Mouse (Mus musculus) frontal cortex, adult (tissue): ENCODE data around the gene Tnp2.

Experiments
- ATAC-seq: cut with Nextera tagmentation; 2 replicates; pipeline ENCODE4 v1.9.2; 2017; ENCODE audit warnings: mild to moderate bottlenecking, moderate library complexity, mixed read lengths; ENCODE audit not compliant: low TSS enrichment

The Tnp2 gene

DNA sequence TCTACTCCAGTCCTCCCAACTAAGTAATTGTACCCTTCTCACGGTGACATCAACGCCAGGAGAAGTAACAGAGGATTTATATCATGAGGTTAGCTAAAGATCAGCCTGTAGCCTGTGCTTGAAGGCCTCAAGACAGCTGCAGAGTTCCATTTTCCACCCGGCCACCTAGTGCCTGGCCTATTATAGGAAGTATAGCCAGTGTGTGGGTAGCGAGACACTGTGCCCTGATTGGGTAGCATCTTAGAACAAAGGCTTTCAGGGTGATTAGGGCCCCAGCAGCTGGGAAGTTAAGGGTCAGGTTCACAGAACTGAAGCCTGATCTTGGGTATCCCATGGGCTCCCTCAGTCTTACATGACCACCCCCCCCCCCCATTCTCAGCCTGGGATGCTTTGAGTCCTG is 406 bp upstream of the Tnp2 start:
- ATAC-seq, result no peak

GRCm38 (mm10) chr16:10787548-10788058 is 857 bp downstream of the Tnp2 start:
- ATAC-seq, result no peak

DNA sequence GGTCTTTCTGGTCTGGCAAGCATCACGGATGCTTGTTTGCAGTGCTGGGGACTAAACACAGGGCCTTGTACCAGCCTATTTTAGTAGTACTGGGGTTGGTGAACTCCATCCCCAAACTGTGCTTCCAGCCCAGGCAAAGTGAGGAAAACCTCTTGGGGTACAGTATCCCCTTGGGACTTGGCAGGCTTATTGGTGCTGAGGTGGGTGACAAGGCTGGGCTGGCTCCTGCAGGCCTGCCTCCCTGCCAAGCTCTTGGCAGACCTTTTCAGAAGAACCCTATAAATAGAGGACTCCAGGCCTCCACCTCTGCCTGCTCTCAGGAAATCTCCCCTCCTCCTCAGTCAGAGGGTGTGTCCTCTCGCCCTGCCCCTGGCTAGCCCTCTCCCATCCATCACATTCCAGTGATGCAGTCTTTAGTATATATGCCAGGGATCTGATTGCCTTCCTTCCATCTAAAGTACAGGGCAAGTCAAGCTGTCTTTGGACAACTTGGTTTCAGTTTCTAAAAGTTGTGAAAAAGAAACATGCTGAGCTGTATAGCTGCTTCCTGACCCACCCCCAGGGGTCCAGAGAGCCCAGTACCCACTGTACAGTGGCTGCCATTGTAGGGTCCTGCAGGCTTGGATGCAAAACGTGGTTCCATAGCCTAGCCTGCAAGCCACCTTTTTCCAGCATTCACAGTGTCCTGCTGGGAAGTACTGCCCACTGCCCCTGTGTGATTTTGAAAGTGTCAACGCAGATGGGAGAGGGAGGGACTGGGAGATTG is 1.5 kb downstream of the Tnp2 start:
- no peak for ATAC-seq

- ATAC-seq, result peak; percentile 75
Measured at GRCm38 (mm10) chr16:10786288-10786687, 2.2 kb downstream of the Tnp2 start.

- ATAC-seq, result peak; percentile 73
Measured at GRCm38 (mm10) chr16:10785371-10786231, 2.9 kb downstream of the Tnp2 start, which contains the start of gene Socs1. Gene Socs1 (minus strand): TSS chr16:10785536.

DNA sequence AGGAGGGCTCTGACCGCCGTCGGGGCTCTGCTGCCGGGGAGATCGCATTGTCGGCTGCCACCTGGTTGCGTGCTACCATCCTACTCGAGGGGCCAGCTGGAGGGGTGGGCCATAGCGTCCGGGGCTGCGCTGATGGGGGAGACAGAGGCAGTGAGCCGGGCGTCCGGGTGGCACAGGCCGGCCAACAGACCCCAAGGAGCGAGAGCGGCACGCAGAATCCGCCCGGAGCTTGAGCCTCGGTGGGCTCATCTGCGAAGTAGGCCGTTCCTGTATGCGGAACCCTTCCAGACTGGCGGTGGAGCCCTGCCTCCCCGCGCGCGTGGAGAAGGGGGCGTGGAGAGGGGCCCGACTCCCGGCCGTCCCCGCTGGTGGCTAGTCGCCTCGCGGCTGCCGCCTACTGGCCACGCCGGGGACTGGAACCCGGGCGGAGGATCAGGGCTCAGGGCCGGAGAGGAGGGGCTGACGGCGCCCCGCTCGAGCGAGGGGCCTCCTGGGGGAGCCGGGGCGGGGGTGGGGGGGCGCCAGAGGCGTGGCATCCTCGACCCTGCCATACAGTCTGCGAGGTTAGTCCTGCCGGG is 3.6 kb downstream of the Tnp2 start:
- peak; percentile 27 for ATAC-seq

DNA sequence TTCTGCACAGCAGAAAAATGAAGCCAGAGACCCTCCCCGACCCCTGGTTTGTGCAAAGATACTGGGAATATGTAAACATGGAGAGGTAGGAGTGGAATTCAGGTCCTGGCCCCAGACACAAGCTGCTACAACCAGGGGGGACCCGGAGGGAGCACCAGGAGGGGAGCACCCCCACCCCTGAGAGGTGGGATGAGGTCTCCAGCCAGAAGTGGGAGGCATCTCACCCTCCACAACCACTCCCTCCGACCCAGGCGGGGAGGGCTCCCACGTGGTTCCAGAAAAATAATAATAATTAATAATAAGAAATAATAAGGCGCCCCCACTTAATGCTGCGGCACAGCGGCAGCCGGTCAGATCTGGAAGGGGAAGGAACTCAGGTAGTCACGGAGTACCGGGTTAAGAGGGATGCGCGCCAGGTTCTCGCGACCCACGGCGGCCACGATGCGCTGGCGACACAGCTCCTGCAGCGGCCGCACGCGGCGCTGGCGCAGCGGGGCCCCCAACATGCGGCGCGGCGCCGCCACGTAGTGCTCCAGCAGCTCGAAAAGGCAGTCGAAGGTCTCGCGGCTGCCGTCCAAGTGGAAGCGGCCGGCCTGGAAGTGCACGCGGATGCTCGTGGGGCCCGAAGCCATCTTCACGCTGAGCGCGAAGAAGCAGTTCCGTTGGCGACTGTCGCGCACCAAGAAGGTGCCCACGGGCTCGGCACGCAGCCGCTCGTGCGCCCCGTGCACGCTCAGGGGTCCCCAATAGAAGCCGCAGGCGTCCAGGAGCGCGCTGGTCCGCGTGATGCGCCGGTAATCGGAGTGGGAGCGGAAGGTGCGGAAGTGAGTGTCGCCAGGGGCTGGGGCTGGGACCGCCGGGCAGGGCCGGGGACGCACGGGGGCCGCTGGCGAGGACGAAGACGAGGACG is 4.3 kb downstream of the Tnp2 start:
- ATAC-seq, result no peak

DNA sequence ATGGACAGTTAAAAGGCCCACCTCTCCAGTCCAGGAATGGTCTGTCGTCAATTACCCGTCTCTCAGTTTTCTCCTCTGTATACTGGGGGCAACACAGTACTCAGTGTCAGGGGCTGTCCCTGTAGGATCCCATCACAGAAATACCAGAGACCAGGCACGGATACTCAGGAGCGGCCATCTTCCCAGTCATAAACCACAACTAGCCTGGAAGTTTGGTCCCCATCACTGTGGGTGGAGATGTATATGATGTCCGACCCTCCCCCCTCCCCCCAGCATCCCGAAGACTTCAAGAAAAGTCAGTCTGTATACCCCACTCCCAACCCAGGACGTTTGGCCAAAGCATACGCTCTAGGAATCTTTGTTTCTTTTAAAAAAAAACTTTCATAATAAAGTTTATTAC is 5.0 kb downstream of the Tnp2 start:
- no peak for ATAC-seq

DNA sequence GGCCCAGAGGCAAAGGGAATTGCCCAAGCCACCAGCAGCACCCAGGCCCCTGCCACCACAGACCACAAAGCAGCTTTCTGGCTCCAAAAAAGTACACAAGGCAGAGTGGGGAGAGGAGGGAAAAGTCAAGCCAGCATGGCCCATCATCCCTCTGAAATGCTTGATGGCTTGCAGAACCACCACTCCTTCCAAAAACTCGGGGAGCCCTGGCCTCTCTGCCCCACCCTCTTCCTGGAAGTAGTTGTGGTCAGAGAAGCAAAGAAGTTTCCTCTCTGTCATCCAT is 5.4 kb downstream of the Tnp2 start:
- ATAC-seq, result no peak

- ATAC-seq, result no peak
Measured at GRCm38 (mm10) chr16:10782377-10783151, 5.9 kb downstream of the Tnp2 start.

- ATAC-seq, result no peak
Measured at GRCm38 (mm10) chr16:10781862-10782371, 6.5 kb downstream of the Tnp2 start.

GRCm38 (mm10) chr16:10780631-10781120 is 7.8 kb downstream of the Tnp2 start:
- no peak for ATAC-seq

DNA sequence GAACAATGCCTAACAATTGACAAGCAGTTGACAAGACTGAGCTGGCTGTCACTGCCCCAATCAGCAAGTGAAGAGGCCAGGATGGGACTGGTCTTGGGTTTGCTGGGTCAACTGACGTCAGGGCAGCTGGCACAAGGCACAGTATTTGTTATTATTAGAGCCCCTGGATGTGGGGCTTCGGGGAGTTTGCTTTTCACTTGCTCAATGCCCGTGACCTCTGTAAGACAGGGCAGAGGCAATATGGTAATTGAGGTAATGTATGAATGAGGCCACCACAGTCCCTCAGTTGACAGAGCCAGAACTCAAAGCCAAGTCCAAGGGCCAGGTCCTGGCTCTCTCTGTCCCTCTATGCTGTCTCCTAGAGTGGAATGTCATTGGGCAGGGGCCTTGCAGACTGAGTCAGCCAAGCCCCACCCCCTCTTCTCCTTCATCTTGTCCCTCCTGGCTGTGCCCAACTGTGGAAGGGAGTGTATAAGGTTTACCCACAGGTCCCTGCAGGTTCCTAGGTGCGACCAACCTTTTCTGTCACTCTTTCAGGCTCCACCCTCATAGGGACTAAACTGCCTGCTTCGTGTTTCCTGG is 10.8 kb downstream of the Tnp2 start:
- ATAC-seq, result no peak

DNA sequence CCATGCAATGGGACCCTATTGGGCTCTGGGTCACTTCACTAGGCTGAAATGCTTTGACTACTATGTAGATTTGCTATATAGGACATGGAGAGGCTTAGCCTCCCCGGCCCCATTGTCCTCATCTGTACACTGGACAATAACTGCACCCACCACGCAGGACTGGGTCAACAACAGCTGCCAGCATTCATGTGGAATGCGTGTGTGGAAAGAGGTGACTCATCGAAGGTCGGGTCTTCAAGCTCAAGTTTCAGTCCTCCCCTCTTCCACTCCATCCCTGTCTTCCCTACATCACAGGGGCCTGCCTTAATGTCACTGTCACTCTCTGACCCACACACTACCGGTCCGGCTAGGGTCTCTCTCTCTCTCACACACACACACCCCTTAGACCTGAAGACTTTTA is 12.1 kb downstream of the Tnp2 start:
- ATAC-seq, result no peak

DNA sequence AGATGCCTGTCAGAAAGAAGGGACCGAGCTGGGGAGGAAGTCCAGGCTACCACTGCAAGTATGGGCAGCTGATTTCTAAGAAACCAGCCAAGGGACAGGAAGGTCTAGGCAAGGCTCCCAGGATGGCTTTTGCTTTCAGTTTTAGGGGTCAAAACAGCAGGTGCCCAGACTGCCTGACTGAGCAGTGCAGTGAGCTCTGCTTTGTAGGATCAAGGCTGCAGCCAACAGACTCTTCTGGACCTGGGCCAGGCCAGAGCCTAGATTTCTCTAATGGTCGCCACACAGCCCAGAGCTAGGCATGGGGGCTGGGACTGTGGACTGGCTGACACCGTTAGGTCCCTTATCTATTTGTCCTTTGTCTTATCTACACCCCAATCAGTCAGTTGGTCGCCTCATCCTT is 13.7 kb downstream of the Tnp2 start:
- ATAC-seq, result no peak

- no peak for ATAC-seq
Measured at GRCm38 (mm10) chr16:10773543-10773942, 14.9 kb downstream of the Tnp2 start.

DNA sequence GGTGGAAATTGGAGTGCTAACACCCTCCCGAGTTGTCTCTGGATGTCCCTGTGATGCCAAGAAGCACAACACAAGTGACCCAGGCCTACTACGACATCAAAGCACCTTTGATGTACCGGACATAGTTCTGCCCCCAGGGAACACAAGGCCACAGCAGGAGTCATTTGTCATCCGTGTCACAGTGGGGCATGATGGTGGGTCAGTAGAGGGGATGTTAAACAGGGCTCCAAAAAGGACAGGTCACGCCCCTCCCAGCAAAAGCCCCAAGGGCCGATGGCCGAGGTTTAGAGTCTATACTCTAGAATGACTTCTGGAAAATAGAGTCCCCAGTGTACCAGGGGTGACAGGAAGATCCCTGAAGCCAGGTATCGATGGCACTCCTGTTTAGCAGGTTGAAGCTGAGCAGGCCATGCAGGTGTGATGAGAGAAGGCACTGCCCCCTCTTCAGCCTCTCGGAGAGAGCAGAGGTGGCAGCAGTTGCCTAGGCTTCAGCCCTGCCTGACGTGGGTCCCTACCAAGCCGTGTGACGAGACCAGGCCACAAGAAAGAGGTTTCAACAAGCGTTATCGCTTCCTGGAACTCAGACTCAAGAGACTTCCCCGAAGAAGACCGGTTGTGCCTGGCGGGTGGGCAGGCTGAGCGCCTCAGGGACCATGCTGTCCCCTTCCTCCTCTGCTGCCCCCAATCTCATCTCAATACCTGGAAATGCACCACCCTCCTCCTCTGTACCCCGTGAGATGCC is 16.5 kb downstream of the Tnp2 start:
- no peak for ATAC-seq

DNA sequence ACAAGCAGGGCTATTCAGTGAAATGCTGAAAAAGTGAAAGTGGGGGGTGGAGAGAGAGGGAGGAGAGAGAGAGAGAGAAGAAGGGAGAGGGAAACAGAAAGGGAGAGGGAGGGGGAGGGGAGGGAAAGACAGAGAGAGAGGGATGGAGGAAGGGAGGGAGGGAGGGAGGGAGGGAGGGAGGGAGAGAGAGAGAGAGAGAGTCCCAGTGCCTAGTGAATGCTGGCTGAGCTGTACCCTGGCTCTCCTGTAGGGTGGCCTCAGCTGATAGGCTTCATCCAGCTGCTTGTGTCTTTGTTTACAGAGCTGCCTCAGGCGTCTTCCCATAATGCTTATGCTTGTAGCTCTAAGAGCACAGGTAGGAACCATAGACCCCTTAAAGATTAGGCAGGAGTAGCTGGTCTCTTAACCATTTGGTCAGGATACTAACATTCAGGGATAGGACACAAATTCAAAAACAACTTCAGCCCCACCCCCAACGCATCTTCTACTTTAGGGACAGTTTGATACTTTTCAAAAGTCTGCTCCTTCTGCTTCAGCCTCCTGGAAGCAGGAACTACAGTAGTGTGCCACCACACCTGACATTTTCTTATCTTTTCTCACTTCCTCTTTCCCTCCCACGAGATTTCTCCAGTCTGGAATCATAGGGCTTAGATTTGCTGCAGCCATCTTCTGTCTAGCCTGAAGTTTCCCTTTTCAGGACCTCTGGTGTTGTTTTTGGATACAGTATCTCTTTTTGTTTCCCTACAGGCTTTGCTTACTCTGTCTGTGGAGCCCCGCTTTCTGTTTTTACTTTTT is 17.7 kb downstream of the Tnp2 start:
- no peak for ATAC-seq

GRCm38 (mm10) chr16:10769661-10770060 is 18.8 kb downstream of the Tnp2 start:
- peak; percentile 97 for ATAC-seq
